Mouse (Mus musculus) heart, adult 18-20 months (tissue): ENCODE data around the gene Hist1h3e. TPM values are rescaled to one million over a fixed set of nuclear protein-coding genes. Genes with fewer than 3 reads are reported as not detected.
A peak's percentile ranks its signal among the peaks of the same experiment; 100 is the strongest.
"Not testable (repeated sequence)": the region's sequence is repeated elsewhere in the genome, so short reads cannot be mapped to it uniquely, and the experiment has no call there.

Source experiments
- DNase-seq, 2 experiments: peaks; one replicate each; pipeline ENCODE4 v3.0.0; 2021 to 2022; ENCODE audit warnings: mixed read lengths in 1 of 2
- long read RNA-seq, 2 experiments: library from polyadenylated mRNA; stranded (forward); transcript quantifications; one replicate each; pipeline ENCODE4 v2.0.0; 2021
- total RNA-seq, 2 experiments: library from RNA; stranded (reverse); gene quantifications; 2 replicates each; pipeline ENCODE4 v1.2.3; 2021

Gene Hist1h3e
- total RNA-seq, result 10 to 100 TPM; 11.6 to 16.2 TPM
- long read RNA-seq, experiment 1, partial matches to known transcripts, result 0 of 1 reads
- long read RNA-seq, experiment 1, other reads (novel, unspliced or antisense), result 0 of 1 reads
- long read RNA-seq, experiment 2, partial matches to known transcripts, result 0 of 1 reads
- long read RNA-seq, experiment 2, other reads (novel, unspliced or antisense), result 0 of 1 reads

GRCm38 (mm10) chr13:23561883-23562659 is at the start of gene Hist1h3e:
Gene Hist1h3e (minus strand): TSS chr13:23562369.
- DNase-seq, result peak; percentile 95

DNA sequence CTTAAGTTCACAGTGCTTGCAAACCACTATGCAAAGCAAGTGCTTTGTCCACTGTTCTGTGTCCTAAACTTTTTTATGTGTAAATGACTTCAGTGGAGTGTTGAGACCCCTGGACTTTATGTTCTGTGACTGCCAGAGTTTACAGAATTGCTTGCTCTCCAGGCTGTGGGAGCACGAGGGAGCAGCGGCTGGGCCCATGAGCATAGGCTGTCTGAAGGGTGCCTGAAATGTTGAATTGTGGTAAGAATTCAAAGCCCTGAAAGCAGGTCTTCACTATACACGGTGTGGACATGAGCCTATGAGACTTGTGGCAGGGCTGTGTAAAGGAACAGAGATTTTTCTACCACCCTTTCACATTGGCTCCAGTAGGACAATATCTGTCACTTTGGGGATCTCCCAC is 49.5 kb upstream of the Hist1h3e start:
- no peak for DNase-seq

DNA sequence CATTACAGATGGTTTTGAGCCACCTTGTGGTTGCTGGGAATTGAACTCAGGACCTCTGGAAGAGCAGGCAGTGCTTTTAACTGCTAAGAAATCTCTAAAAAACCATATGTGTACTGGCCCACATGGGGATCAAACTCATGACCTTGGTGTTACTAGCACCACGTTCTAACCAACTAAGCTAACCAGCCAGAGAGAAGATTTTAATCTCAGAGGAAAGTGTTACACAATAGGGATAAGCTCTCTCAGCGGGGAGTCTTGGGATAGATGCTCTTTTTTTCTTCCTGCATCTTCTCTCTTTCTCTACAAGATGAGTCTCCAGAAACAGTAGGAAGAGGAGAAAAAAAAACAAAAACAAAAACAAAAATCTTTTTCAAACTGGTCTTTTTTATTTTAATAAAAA is 48.2 kb upstream of the Hist1h3e start:
- DNase-seq, result no peak

GRCm38 (mm10) chr13:23609844-23610243 is 47.7 kb upstream of the Hist1h3e start:
- DNase-seq, result no peak

GRCm38 (mm10) chr13:23609209-23609608 is 47.0 kb upstream of the Hist1h3e start:
- no peak for DNase-seq

- no peak for DNase-seq
Measured at GRCm38 (mm10) chr13:23605052-23605451, 42.9 kb upstream of the Hist1h3e start.

DNA sequence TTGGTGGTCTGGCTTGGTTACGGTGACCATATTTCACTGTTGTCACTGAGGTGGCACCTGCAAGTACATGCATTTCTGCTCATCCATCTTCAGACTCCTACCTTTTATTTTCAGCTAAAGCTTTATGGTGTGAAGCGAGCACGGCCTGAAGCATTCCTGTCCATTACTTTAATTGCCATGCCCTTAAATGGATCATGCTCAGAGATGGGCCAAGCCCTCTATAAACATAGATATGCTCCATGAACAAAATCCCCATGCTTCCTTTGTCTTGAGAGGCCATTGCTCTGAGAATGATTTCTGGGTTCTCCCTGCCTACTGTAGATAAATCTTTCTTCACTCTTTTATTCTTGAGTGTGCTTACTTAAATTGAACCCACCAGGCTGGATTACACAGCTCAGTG is 42.3 kb upstream of the Hist1h3e start:
- no peak for DNase-seq

- DNase-seq, result no peak
Measured at GRCm38 (mm10) chr13:23603182-23603699, 41.1 kb upstream of the Hist1h3e start.

- peak; percentile 76 to 91 for DNase-seq
Measured at GRCm38 (mm10) chr13:23597957-23598356, 35.8 kb upstream of the Hist1h3e start.

DNA sequence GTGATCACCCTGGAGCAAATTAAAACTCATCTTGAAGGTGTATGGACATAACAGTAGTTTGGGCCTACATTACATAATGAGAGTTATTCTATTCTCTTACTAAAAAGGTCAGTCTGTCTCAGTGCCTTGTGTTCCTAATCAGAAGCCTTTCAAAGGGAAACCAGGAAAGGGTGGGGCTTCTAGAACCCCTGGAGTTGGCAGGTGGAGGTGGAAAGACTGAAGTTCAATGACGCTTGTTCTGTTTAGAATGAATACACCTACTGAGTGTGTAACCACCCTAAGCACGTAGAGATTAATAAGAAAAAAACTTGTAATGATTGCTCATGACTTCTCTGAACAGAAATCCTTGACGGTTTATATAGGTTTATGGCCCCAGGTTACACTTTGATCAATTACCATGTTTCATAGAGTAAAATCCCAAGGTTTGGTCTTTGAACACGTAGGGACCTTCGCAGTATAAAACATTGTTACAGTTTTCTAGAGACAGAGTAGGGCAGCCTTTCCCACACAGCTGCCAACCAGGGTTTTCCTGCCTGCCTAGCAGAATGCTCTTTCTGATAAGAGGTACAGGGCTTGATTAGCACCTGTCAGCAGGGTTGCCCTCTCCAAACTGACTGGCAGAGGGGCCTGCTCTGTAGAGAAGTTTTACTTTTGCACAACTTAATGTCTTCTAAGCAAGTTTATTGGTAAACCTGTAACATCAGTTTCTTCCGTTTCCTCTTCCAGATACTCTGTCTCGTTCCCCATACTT is 33.6 kb upstream of the Hist1h3e start:
- no peak for DNase-seq

- no peak for DNase-seq
Measured at GRCm38 (mm10) chr13:23595185-23595584, 33.0 kb upstream of the Hist1h3e start.

GRCm38 (mm10) chr13:23593051-23593770 is 31.0 kb upstream of the Hist1h3e start:
- DNase-seq, result no peak

- no peak for DNase-seq
Measured at GRCm38 (mm10) chr13:23592614-23593013, 30.4 kb upstream of the Hist1h3e start.

DNA sequence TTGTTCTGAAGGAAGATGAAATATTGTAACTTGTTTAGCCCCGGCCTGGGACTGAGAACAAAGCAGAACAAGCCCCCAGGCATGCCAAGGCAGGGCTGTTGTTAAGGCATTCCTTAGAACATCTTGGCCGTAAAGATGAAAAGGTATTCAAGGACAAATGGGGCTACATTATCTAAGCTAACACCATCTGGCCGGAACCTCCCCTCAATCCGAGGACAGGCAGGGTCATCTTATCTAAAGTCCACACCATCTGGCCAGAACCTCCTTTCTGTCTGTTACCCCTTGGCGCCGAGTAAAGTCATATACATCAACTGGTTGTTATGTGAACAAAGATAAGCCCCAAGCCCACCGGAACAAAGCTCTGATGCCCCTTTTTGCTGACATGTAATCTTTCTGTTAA is 29.7 kb upstream of the Hist1h3e start:
- not testable (repeated sequence) for DNase-seq

DNA sequence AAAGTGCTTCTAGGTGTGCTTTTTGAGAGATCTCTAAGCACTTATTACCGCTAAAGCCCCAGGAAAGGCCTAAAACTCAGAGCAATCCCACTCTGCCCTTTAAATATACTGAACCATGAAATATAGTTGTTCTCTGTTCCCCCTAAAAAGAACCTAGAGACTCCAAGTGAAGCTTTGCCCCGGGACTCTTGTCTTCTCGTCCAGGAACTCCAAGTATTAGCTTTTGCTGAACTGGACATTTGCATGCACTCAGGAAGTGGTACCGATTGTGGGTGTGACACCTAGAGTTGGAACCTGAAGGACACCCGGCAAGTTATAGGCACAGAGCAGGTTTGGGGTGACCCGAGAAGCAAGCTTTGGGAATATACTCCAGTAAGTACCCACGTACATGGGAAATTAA is 29.0 kb upstream of the Hist1h3e start:
- DNase-seq, result no peak

- no peak for DNase-seq
Measured at GRCm38 (mm10) chr13:23586940-23587225, 24.7 kb upstream of the Hist1h3e start.

- DNase-seq, result peak in 1 of 2 experiments; percentile 39
Measured at GRCm38 (mm10) chr13:23586099-23586939, 24.1 kb upstream of the Hist1h3e start.

DNA sequence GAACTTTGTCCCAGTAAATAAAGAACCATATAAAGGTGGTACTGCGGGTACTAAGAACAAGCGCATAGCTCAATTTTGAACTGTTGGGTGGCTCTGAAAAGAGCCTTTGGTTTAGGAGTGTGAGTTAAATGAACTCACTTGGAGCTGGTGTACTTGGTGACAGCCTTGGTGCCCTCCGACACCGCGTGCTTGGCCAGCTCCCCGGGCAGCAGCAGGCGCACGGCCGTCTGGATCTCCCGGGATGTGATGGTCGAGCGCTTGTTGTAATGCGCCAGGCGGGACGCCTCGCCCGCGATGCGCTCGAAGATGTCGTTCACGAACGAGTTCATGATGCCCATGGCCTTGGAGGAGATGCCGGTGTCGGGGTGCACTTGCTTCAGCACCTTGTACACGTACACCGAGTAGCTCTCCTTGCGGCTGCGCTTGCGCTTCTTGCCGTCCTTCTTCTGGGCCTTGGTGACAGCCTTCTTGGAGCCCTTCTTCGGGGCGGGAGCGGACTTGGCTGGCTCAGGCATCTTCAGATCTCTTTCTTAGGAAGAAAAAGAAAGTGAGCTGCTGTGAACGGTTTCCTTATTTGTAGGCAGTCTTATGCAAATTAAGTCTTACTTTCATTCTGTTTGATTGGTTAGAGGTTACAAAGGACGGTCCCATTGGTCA is 23.4 kb upstream of the Hist1h3e start:
- peak; percentile 87 for DNase-seq

DNA sequence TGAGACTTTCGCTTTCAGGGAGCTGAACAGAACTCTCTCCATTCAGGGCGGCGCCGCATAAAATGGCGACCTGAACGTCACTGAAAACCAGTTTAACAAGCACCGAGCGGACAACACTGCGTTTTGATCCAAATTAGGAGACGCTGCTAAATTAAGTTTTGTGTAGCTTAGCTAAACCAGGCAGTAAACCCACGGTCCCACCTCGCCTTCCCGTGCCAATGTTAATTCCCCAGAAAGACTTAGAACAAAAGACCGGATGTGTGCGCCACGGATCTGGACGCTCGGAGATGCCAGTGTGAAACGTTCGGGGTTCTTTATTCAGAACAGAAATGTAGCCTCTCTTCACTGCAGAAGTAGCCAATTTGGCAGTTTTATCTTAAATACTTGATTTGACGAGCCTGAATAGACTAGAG is 22.9 kb upstream of the Hist1h3e start:
- peak; percentile 81 to 88 for DNase-seq

GRCm38 (mm10) chr13:23584331-23584730 is 22.2 kb upstream of the Hist1h3e start:
- DNase-seq, result peak in 1 of 2 experiments; percentile 44
